Mouse (Mus musculus): Measurements from ENCODE around the gene Prr12. TPM values are rescaled to one million over a fixed set of nuclear protein-coding genes. Genes with fewer than 3 reads are reported as not detected.

The Prr12 gene
- polyA plus RNA-seq, 1 experiment from 2014 or later, result 7.1 TPM

DNA sequence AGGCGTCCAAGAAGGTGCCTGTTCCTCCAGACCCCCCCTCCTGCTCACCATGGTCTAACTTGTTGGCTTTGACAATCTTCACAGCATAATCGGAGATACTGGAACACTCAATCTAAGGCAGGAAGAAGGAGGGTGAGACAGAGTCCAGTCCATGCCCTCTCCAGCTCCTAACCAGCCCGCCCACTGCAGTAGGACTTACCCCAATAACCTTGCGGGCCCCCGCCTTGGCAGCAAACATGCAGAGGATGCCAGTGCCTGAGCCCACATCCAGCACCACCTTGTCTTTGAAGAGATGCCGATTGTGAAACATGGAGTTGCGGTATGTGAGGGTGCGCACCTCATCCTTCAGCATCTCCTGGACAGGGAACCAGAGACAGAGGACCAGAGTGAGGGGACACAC, 71.1 kb downstream of the Prr12 start:
- ATAC-seq, result no peak
- Histone ChIP-seq H3K27ac (no peak overlapping the region), H3K4me2 (replicated peaks) (no peak overlapping the region), H3K9ac (no peak overlapping the region), H3K27me3 (replicated peaks) (no peaks in the 10 kb centered on the region), H3K36me3 (peaks cover 52% of the 10 kb centered on the region), H3K9me3 (no peaks in the 10 kb centered on the region), H3K4me3 (replicated peaks) (no peak overlapping the region), H3K4me1 (replicated peaks) (peaks cover 19% of the 10 kb centered on the region)
- WGBS, result 92% methylated on average over 8 of the region's 8 CpGs

GRCm38 (mm10) chr7:44978300-44978699, 74.4 kb downstream of the Prr12 start:
- 91% methylated on average over 3 of the region's 3 CpGs for WGBS
- peaks cover 16% of the 10 kb centered on the region for H3K4me1 ChIP-seq (replicated peaks)
- H3K36me3 ChIP-seq, result peaks cover 57% of the 10 kb centered on the region
- no peaks in the 10 kb centered on the region for H3K27me3 ChIP-seq (replicated peaks)
- H3K4me2 ChIP-seq (replicated peaks), result no peak overlapping the region
- no peak overlapping the region for H3K4me3 ChIP-seq (replicated peaks)
- no peak overlapping the region for H3K9ac ChIP-seq
- H3K27ac ChIP-seq, result no peak overlapping the region
- no peak for ATAC-seq
- H3K9me3 ChIP-seq, result no peaks in the 10 kb centered on the region

Other genes with a start within 250 kb of the Prr12 start
- gene Nup62, start 236.8 kb downstream of the Prr12 start, polyA plus RNA-seq (2015; fragmentation: Nextera tagmentation; extraction: Ambion mirVana), result 87.4 and 89.2 TPM in 2 replicates
- gene Il4i1, start 236.5 kb downstream of the Prr12 start, polyA plus RNA-seq (2015; fragmentation: Nextera tagmentation; extraction: Ambion mirVana), result 0.78 and 1.5 TPM in 2 replicates
- 6.2 and 6.6 TPM in 2 replicates for gene Atf5, start 236.2 kb downstream of the Prr12 start, polyA plus RNA-seq (2015; fragmentation: Nextera tagmentation; extraction: Ambion mirVana)
- 112 and 116 TPM in 2 replicates for gene Akt1s1, start 203.9 kb downstream of the Prr12 start, polyA plus RNA-seq (2015; fragmentation: Nextera tagmentation; extraction: Ambion mirVana)
- 71.0 and 71.3 TPM in 2 replicates for gene Tbc1d17, start 203.8 kb downstream of the Prr12 start, polyA plus RNA-seq (2015; fragmentation: Nextera tagmentation; extraction: Ambion mirVana)
- 25.9 and 29.0 TPM in 2 replicates for gene Pnkp, start 195.7 kb downstream of the Prr12 start, polyA plus RNA-seq (2015; fragmentation: Nextera tagmentation; extraction: Ambion mirVana)
- gene Ptov1, start 183.1 kb downstream of the Prr12 start, polyA plus RNA-seq (2015; fragmentation: Nextera tagmentation; extraction: Ambion mirVana), result 239 and 253 TPM in 2 replicates
- gene Med25, start 160.2 kb downstream of the Prr12 start, polyA plus RNA-seq (2015; fragmentation: Nextera tagmentation; extraction: Ambion mirVana), result 88.2 and 91.8 TPM in 2 replicates
- gene Fuz, start 156.8 kb downstream of the Prr12 start, polyA plus RNA-seq (2015; fragmentation: Nextera tagmentation; extraction: Ambion mirVana), result 17.0 and 18.8 TPM in 2 replicates
- gene Ap2a1, start 123.4 kb downstream of the Prr12 start, polyA plus RNA-seq (2015; fragmentation: Nextera tagmentation; extraction: Ambion mirVana), result 60.1 and 65.0 TPM in 2 replicates
- gene Tsks, start 109.7 kb downstream of the Prr12 start, polyA plus RNA-seq (2015; fragmentation: Nextera tagmentation; extraction: Ambion mirVana), result 0.14 TPM in 1 of 2 replicates, not detected in the other
- 16.1 and 16.5 TPM in 2 replicates for gene Cpt1c, start 78.0 kb downstream of the Prr12 start, polyA plus RNA-seq (2015; fragmentation: Nextera tagmentation; extraction: Ambion mirVana)
- gene Prmt1, start 66.3 kb downstream of the Prr12 start, polyA plus RNA-seq (2015; fragmentation: Nextera tagmentation; extraction: Ambion mirVana), result 449 and 456 TPM in 2 replicates
- gene Irf3, start 55.2 kb downstream of the Prr12 start, polyA plus RNA-seq (2015; fragmentation: Nextera tagmentation; extraction: Ambion mirVana), result 89.9 and 99.6 TPM in 2 replicates
- gene Bcl2l12, start 54.2 kb downstream of the Prr12 start, polyA plus RNA-seq (2015; fragmentation: Nextera tagmentation; extraction: Ambion mirVana), result 37.3 and 43.6 TPM in 2 replicates
- 32.0 and 33.6 TPM in 2 replicates for gene Scaf1, start 36.5 kb downstream of the Prr12 start, polyA plus RNA-seq (2015; fragmentation: Nextera tagmentation; extraction: Ambion mirVana)
- gene Rras, start 34.9 kb downstream of the Prr12 start, polyA plus RNA-seq (2015; fragmentation: Nextera tagmentation; extraction: Ambion mirVana), result 57.6 and 61.0 TPM in 2 replicates
- gene Nosip, start 9.5 kb upstream of the Prr12 start, polyA plus RNA-seq (2015; fragmentation: Nextera tagmentation; extraction: Ambion mirVana), result 49.5 and 50.5 TPM in 2 replicates
- gene Prrg2, start 9.8 kb upstream of the Prr12 start, polyA plus RNA-seq (2015; fragmentation: Nextera tagmentation; extraction: Ambion mirVana), result 29.2 and 29.5 TPM in 2 replicates
- gene Rcn3, start 39.3 kb upstream of the Prr12 start, polyA plus RNA-seq (2015; fragmentation: Nextera tagmentation; extraction: Ambion mirVana), result 265 and 267 TPM in 2 replicates
- 153 and 168 TPM in 2 replicates for gene Fcgrt, start 51.0 kb upstream of the Prr12 start, polyA plus RNA-seq (2015; fragmentation: Nextera tagmentation; extraction: Ambion mirVana)
- gene Rps11, start 71.6 kb upstream of the Prr12 start, polyA plus RNA-seq (2015; fragmentation: Nextera tagmentation; extraction: Ambion mirVana), result 1,711 TPM in 2 replicates
- 1,301 and 1,445 TPM in 2 replicates for gene Rpl13a, start 75.9 kb upstream of the Prr12 start, polyA plus RNA-seq (2015; fragmentation: Nextera tagmentation; extraction: Ambion mirVana)
- 0.24 and 0.28 TPM in 2 replicates for gene Gm45713, start 83.3 kb upstream of the Prr12 start, polyA plus RNA-seq (2015; fragmentation: Nextera tagmentation; extraction: Ambion mirVana)
- 1.8 and 2.0 TPM in 2 replicates for gene Flt3l, start 83.6 kb upstream of the Prr12 start, polyA plus RNA-seq (2015; fragmentation: Nextera tagmentation; extraction: Ambion mirVana)
- gene Pih1d1, start 101.4 kb upstream of the Prr12 start, polyA plus RNA-seq (2015; fragmentation: Nextera tagmentation; extraction: Ambion mirVana), result 94.1 and 98.9 TPM in 2 replicates
- gene Aldh16a1, start 101.7 kb upstream of the Prr12 start, polyA plus RNA-seq (2015; fragmentation: Nextera tagmentation; extraction: Ambion mirVana), result 79.0 and 87.3 TPM in 2 replicates
- 0.13 and 0.15 TPM in 2 replicates for gene Slc17a7, start 111.1 kb upstream of the Prr12 start, polyA plus RNA-seq (2015; fragmentation: Nextera tagmentation; extraction: Ambion mirVana)
- not detected in 2 replicates for gene Gfy, start 126.7 kb upstream of the Prr12 start, polyA plus RNA-seq (2015; fragmentation: Nextera tagmentation; extraction: Ambion mirVana)
- not detected in 2 replicates for gene Pth2, start 128.1 kb upstream of the Prr12 start, polyA plus RNA-seq (2015; fragmentation: Nextera tagmentation; extraction: Ambion mirVana)
- 0.61 and 0.69 TPM in 2 replicates for gene Ccdc155, start 152.0 kb upstream of the Prr12 start, polyA plus RNA-seq (2015; fragmentation: Nextera tagmentation; extraction: Ambion mirVana)
- gene Dkkl1, start 159.3 kb upstream of the Prr12 start, polyA plus RNA-seq (2015; fragmentation: Nextera tagmentation; extraction: Ambion mirVana), result 1.0 and 1.1 TPM in 2 replicates
- 93.2 and 97.0 TPM in 2 replicates for gene Tead2, start 162.9 kb upstream of the Prr12 start, polyA plus RNA-seq (2015; fragmentation: Nextera tagmentation; extraction: Ambion mirVana)
- gene Cd37, start 186.2 kb upstream of the Prr12 start, polyA plus RNA-seq (2015; fragmentation: Nextera tagmentation; extraction: Ambion mirVana), result 3.5 and 3.6 TPM in 2 replicates
- not detected in 2 replicates for gene Slc6a16, start 188.2 kb upstream of the Prr12 start, polyA plus RNA-seq (2015; fragmentation: Nextera tagmentation; extraction: Ambion mirVana)
- not detected in 2 replicates for gene Slc6a21, start 224.6 kb upstream of the Prr12 start, polyA plus RNA-seq (2015; fragmentation: Nextera tagmentation; extraction: Ambion mirVana)